Mouse (Mus musculus): ENCODE measurements around the gene Saxo1. TPM values are rescaled to one million over a fixed set of nuclear protein-coding genes. Genes with fewer than 3 reads are reported as not detected.
A peak's percentile ranks its signal among the peaks of the same experiment; 100 is the strongest.

Gene Saxo1
- not detected in 2 replicates for polyA plus RNA-seq (2015; fragmentation: Nextera tagmentation; extraction: Ambion mirVana)

- Histone ChIP-seq H3K9ac (no peak within 1 kb of the TSS), H3K4me3 (replicated peaks) (no peak within 1 kb of the TSS), H3K36me3 (replicated peaks) (no peaks in the 10 kb centered on the region), H3K4me1 (replicated peaks) (no peaks in the 10 kb centered on the region), H3K27me3 (no peaks in the 10 kb centered on the region), H3K9me3 (replicated peaks) (no peaks in the 10 kb centered on the region), H3K4me2 (no peak within 1 kb of the TSS), H3K27ac (replicated peaks) (no peak within 1 kb of the TSS)
- 69% methylated on average over 7 of the region's 7 CpGs for WGBS (ENCODE audit: insufficient replicate concordance)
- ATAC-seq (ENCODE audit: insufficient read depth) = no peak
Measured at GRCm38 (mm10) chr4:86558228-86558627, at the start of gene Saxo1. Saxo1 (minus strand) TSS chr4:86558328.

- H3K36me3 ChIP-seq (replicated peaks) = peaks cover 76% of the 10 kb centered on the region
- ATAC-seq (ENCODE audit: insufficient read depth) = no peak
- no peak overlapping the region for H3K4me3 ChIP-seq (replicated peaks)
- H3K9me3 ChIP-seq (replicated peaks) = no peaks in the 10 kb centered on the region
- H3K27ac ChIP-seq (replicated peaks) = no peak overlapping the region
- H3K4me1 ChIP-seq (replicated peaks) = no peaks in the 10 kb centered on the region
- H3K4me2 ChIP-seq = no peak overlapping the region
- H3K9ac ChIP-seq = no peak overlapping the region
- WGBS (ENCODE audit: insufficient replicate concordance) = 79% methylated on average over 2 of the region's 2 CpGs
- no peaks in the 10 kb centered on the region for H3K27me3 ChIP-seq
Measured at GRCm38 (mm10) chr4:86591304-86591703, 33.2 kb upstream of the Saxo1 start.

- no peak for ATAC-seq (ENCODE audit: insufficient read depth)
- Histone ChIP-seq H3K9ac (no peak overlapping the region), H3K4me2 (no peak overlapping the region), H3K27me3 (no peaks in the 10 kb centered on the region), H3K4me3 (replicated peaks) (no peak overlapping the region), H3K27ac (replicated peaks) (no peak overlapping the region), H3K9me3 (replicated peaks) (no peaks in the 10 kb centered on the region), H3K4me1 (replicated peaks) (no peaks in the 10 kb centered on the region), H3K36me3 (replicated peaks) (peaks cover 84% of the 10 kb centered on the region)
- 80% methylated on average over 3 of the region's 3 CpGs for WGBS (ENCODE audit: insufficient replicate concordance)
Measured at GRCm38 (mm10) chr4:86588236-86588635, 30.1 kb upstream of the Saxo1 start.

GRCm38 (mm10) chr4:86580591-86580990, 22.5 kb upstream of the Saxo1 start:
- H3K36me3 ChIP-seq (replicated peaks) = peaks cover 54% of the 10 kb centered on the region
- ATAC-seq (ENCODE audit: insufficient read depth) = no peak
- H3K4me3 ChIP-seq (replicated peaks) = no peak overlapping the region
- no peak overlapping the region for H3K27ac ChIP-seq (replicated peaks)
- WGBS (ENCODE audit: insufficient replicate concordance) = 81% methylated on average over 3 of the region's 3 CpGs
- no peak overlapping the region for H3K9ac ChIP-seq
- H3K27me3 ChIP-seq = no peaks in the 10 kb centered on the region
- H3K4me1 ChIP-seq (replicated peaks) = peaks cover 20% of the 10 kb centered on the region
- H3K9me3 ChIP-seq (replicated peaks) = no peaks in the 10 kb centered on the region
- H3K4me2 ChIP-seq = no peak overlapping the region

- no peak for ATAC-seq (ENCODE audit: insufficient read depth)
- Histone ChIP-seq H3K27ac (replicated peaks) (no peak overlapping the region), H3K36me3 (replicated peaks) (peaks cover 48% of the 10 kb centered on the region), H3K27me3 (no peaks in the 10 kb centered on the region), H3K9ac (no peak overlapping the region), H3K4me2 (no peak overlapping the region), H3K9me3 (replicated peaks) (no peaks in the 10 kb centered on the region), H3K4me1 (replicated peaks) (peaks cover 22% of the 10 kb centered on the region), H3K4me3 (replicated peaks) (no peak overlapping the region)
- 60% methylated on average over 4 of the region's 4 CpGs for WGBS (ENCODE audit: insufficient replicate concordance)
Measured at GRCm38 (mm10) chr4:86580056-86580455, 21.9 kb upstream of the Saxo1 start.

GRCm38 (mm10) chr4:86576630-86577225, 18.6 kb upstream of the Saxo1 start:
- 0 out of 2 replicates have a peak, but pooled peaks cover 6% of the 10 kb centered on the region for H3K27me3 ChIP-seq
- H3K36me3 ChIP-seq (replicated peaks) = peaks cover 20% of the 10 kb centered on the region
- 9% methylated on average over 11 of the region's 11 CpGs for WGBS (ENCODE audit: insufficient replicate concordance)
- peak overlapping the region; percentile 85 for H3K4me2 ChIP-seq
- ATAC-seq (ENCODE audit: insufficient read depth) = no peak
- no peaks in the 10 kb centered on the region for H3K9me3 ChIP-seq (replicated peaks)
- peaks cover 28% of the 10 kb centered on the region for H3K4me1 ChIP-seq (replicated peaks)
- peak overlapping the region; percentile 91 for H3K9ac ChIP-seq
- peak overlapping the region; percentile 89 for H3K4me3 ChIP-seq (replicated peaks)
- peak overlapping the region; percentile 98 for H3K27ac ChIP-seq (replicated peaks)

- no peak for ATAC-seq (ENCODE audit: insufficient read depth)
- Histone ChIP-seq H3K9me3 (replicated peaks) (no peaks in the 10 kb centered on the region), H3K4me3 (replicated peaks) (peak overlapping the region; percentile 89), H3K27me3 (0 out of 2 replicates have a peak, but pooled peaks cover 6% of the 10 kb centered on the region), H3K27ac (replicated peaks) (peak overlapping the region; percentile 98), H3K4me1 (replicated peaks) (peaks cover 28% of the 10 kb centered on the region), H3K4me2 (peak overlapping the region; percentile 85), H3K36me3 (replicated peaks) (peaks cover 20% of the 10 kb centered on the region), H3K9ac (peak overlapping the region; percentile 91)
- WGBS (ENCODE audit: insufficient replicate concordance) = under 1% methylated on average over 20 of the region's 20 CpGs
Measured at GRCm38 (mm10) chr4:86576120-86576541, 18.0 kb upstream of the Saxo1 start.

- Histone ChIP-seq H3K9me3 (replicated peaks) (no peaks in the 10 kb centered on the region), H3K27me3 (0 out of 2 replicates have a peak, but pooled peaks cover 6% of the 10 kb centered on the region), H3K4me3 (replicated peaks) (peak within 1 kb of the TSS; percentile 89), H3K4me2 (peak within 1 kb of the TSS; percentile 85), H3K27ac (replicated peaks) (peak within 1 kb of the TSS; percentile 98), H3K4me1 (replicated peaks) (peaks cover 28% of the 10 kb centered on the region), H3K9ac (peak within 1 kb of the TSS; percentile 91), H3K36me3 (replicated peaks) (peaks cover 13% of the 10 kb centered on the region)
- ATAC-seq (ENCODE audit: insufficient read depth) = peak; percentile 96
- under 1% methylated on average over 53 of the region's 53 CpGs for WGBS (ENCODE audit: insufficient replicate concordance)
Measured at GRCm38 (mm10) chr4:86575283-86575983, 17.3 kb upstream of the Saxo1 start, which contains the start of gene Rraga. Rraga (plus strand) TSS chr4:86575668.

GRCm38 (mm10) chr4:86574939-86575282, 16.8 kb upstream of the Saxo1 start:
- peak overlapping the region; percentile 89 for H3K4me3 ChIP-seq (replicated peaks)
- no peaks in the 10 kb centered on the region for H3K9me3 ChIP-seq (replicated peaks)
- peak overlapping the region; percentile 98 for H3K27ac ChIP-seq (replicated peaks)
- 9% methylated on average over 6 of the region's 6 CpGs for WGBS (ENCODE audit: insufficient replicate concordance)
- peaks cover 28% of the 10 kb centered on the region for H3K4me1 ChIP-seq (replicated peaks)
- peaks cover 9% of the 10 kb centered on the region for H3K36me3 ChIP-seq (replicated peaks)
- 0 out of 2 replicates have a peak, but pooled peaks have one; percentile 8 for ATAC-seq (ENCODE audit: insufficient read depth)
- H3K9ac ChIP-seq = peak overlapping the region; percentile 91
- peak overlapping the region; percentile 85 for H3K4me2 ChIP-seq
- 0 out of 2 replicates have a peak, but pooled peaks cover 6% of the 10 kb centered on the region for H3K27me3 ChIP-seq

GRCm38 (mm10) chr4:86561061-86561460, 2.9 kb upstream of the Saxo1 start:
- ATAC-seq (ENCODE audit: insufficient read depth) = no peak
- Histone ChIP-seq H3K27me3 (no peaks in the 10 kb centered on the region), H3K4me2 (no peak overlapping the region), H3K27ac (replicated peaks) (no peak overlapping the region), H3K9ac (no peak overlapping the region), H3K4me1 (replicated peaks) (peaks cover 9% of the 10 kb centered on the region; the same call in 1 of the 2 replicates), H3K36me3 (replicated peaks) (no peaks in the 10 kb centered on the region), H3K4me3 (replicated peaks) (no peak overlapping the region), H3K9me3 (replicated peaks) (no peaks in the 10 kb centered on the region)
- 81% methylated on average over 3 of the region's 3 CpGs for WGBS (ENCODE audit: insufficient replicate concordance)

- no peaks in the 10 kb centered on the region for H3K36me3 ChIP-seq (replicated peaks)
- H3K9me3 ChIP-seq (replicated peaks) = no peaks in the 10 kb centered on the region
- no peaks in the 10 kb centered on the region for H3K4me1 ChIP-seq (replicated peaks)
- H3K4me2 ChIP-seq = no peak overlapping the region
- H3K4me3 ChIP-seq (replicated peaks) = no peak overlapping the region
- no peak overlapping the region for H3K9ac ChIP-seq
- H3K27me3 ChIP-seq = no peaks in the 10 kb centered on the region
- 47% methylated on average over 4 of the region's 4 CpGs for WGBS (ENCODE audit: insufficient replicate concordance)
- no peak overlapping the region for H3K27ac ChIP-seq (replicated peaks)
- ATAC-seq (ENCODE audit: insufficient read depth) = no peak
Measured at GRCm38 (mm10) chr4:86559006-86559405, 878 bp upstream of the Saxo1 start.

Measured in liver, embryonic 15.5 days (tissue).